Mouse (Mus musculus): ENCODE data around the gene Vmn1r180.
"Not testable (repeated sequence)": the region's sequence is repeated elsewhere in the genome, so short reads cannot be mapped to it uniquely, and the experiment has no call there.

Vmn1r180 gene

GRCm38 (mm10) chr7:23950332-23950731 is at the start of gene Vmn1r180:
Gene Vmn1r180, plus strand, starts transcription at chr7:23950632.
- no peak for DNase-seq (ENCODE audit: low spot score in 2 of 2)

GRCm38 (mm10) chr7:23926678-23927077 is 23.8 kb upstream of the Vmn1r180 start, which contains the start of gene Vmn1r179:
Gene Vmn1r179, plus strand, starts transcription at chr7:23926978.
- no peak for DNase-seq (ENCODE audit: low spot score in 2 of 2)

DNA sequence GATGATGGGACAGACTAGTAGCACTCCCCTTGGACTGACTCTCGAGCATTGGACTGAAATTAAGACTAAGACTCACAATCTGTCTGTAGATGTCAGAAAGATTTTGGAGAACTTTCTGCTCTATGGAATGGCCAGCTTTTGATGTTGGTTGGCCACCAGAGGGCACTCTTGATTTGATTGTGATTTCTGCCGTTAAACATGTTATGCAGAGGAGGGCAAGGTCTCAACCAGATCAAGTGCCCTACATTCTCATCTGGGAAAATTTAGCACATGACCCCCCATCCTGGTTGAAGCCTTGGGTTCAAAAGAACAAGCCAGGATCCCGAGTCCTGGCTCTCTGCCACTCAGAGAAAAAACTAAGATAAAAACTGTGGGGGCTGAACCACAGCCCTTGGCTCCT is 17.6 kb downstream of the Vmn1r180 start:
- not testable (repeated sequence) for DNase-seq (ENCODE audit: low spot score in 2 of 2)

DNA sequence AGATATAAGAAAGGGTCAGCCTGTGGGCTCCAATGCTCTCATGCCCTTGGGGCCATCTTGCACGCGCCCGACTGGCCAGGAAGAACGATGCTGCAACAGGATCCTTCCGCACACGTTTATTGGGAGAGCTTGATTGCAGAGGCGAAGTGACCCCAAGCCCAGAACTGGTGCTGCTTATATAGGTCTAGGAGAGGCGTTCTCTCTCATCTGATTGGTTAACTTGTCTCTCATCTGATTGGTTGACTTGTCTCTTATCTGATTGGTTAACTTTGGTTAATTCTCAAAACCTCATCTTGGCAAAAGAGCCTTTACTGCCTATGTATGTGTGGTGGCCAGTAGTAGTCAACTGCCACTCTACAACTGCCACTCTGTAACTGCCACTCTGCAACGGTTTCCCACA is 23.9 kb downstream of the Vmn1r180 start, which contains the start of gene Vmn1r181:
Vmn1r181 (plus strand) TSS at position 301 of the 400 bp plus-strand sequence.
- DNase-seq (ENCODE audit: low spot score in 2 of 2) = not testable (repeated sequence)

DNA sequence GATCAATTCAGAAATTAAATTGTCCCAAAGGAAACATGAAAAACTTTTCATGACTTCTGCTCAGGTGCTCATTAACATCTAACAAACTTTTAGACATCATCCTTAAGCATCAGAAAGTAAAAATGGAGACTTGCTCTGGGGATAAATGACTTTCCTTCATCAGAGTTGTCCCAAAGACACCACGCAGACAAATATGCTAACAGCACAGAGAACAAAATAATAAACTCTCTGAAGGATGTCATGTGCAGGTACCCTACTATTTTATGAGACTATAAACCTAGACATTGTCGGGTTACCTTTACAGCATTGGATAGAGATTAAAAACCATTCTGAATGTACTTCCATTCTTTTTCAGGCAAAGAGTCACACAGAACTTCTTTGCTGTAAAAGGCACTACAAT is 51.0 kb downstream of the Vmn1r180 start, which contains the start of gene V1rd19:
V1rd19 (plus strand) TSS at position 301 of the 400 bp plus-strand sequence.
- DNase-seq (ENCODE audit: low spot score in 2 of 2) = no peak
